Mouse (Mus musculus): ENCODE results near the gene Trabd2b. TPM values are rescaled to one million over a fixed set of nuclear protein-coding genes. Genes with fewer than 3 reads are reported as not detected.

The Trabd2b gene
- polyA plus RNA-seq, 1 experiment from 2014 or later, result 1.3 TPM

GRCm38 (mm10) chr4:114518061-114518460 is 111.5 kb downstream of the Trabd2b start:
- Histone ChIP-seq H3K9me3 (ENCODE audit: control insufficient read depth, low read length) (no peaks in the 10 kb centered on the region), H3K27me3 (replicated peaks; ENCODE audit: control insufficient read depth, insufficient read depth, low read length) (no peaks in the 10 kb centered on the region; the same call in 1 of the 2 replicates), H3K4me2 (no peak overlapping the region), H3K36me3 (ENCODE audit: control insufficient read depth, insufficient read depth, low read length) (no peaks in the 10 kb centered on the region), H3K4me1 (replicated peaks; ENCODE audit: control insufficient read depth, insufficient read depth, low read length) (no peaks in the 10 kb centered on the region), H3K9ac (ENCODE audit: low read depth, low read length) (no peak overlapping the region), H3K27ac (ENCODE audit: low read depth, low read length) (no peak overlapping the region), H3K4me3 (ENCODE audit: low read depth, low read length) (no peak overlapping the region)
- ATAC-seq (replicated peaks; ENCODE audit: low FRiP score), result no peak
- DNase-seq (ENCODE audit: low spot score), result no peak
- WGBS, result 68% methylated on average over 3 of the region's 3 CpGs

GRCm38 (mm10) chr4:114518571-114518970 is 112.0 kb downstream of the Trabd2b start:
- H3K36me3 ChIP-seq (ENCODE audit: control insufficient read depth, insufficient read depth, low read length), result no peaks in the 10 kb centered on the region
- WGBS, result 90% methylated on average over 1 of the region's 1 CpGs
- no peak overlapping the region for H3K4me3 ChIP-seq (ENCODE audit: low read depth, low read length)
- H3K27ac ChIP-seq (ENCODE audit: low read depth, low read length), result no peak overlapping the region
- no peaks in the 10 kb centered on the region for H3K4me1 ChIP-seq (replicated peaks; ENCODE audit: control insufficient read depth, insufficient read depth, low read length)
- ATAC-seq (replicated peaks; ENCODE audit: low FRiP score) (no peak), DNase-seq (ENCODE audit: low spot score) (no peak)
- H3K9ac ChIP-seq (ENCODE audit: low read depth, low read length), result no peak overlapping the region
- no peak overlapping the region for H3K4me2 ChIP-seq
- H3K27me3 ChIP-seq (replicated peaks; ENCODE audit: control insufficient read depth, insufficient read depth, low read length), result no peaks in the 10 kb centered on the region; the same call in 1 of the 2 replicates
- no peaks in the 10 kb centered on the region for H3K9me3 ChIP-seq (ENCODE audit: control insufficient read depth, low read length)

- Histone ChIP-seq H3K4me2 (no peak overlapping the region), H3K4me3 (ENCODE audit: low read depth, low read length) (no peak overlapping the region), H3K27me3 (replicated peaks; ENCODE audit: control insufficient read depth, insufficient read depth, low read length) (no peaks in the 10 kb centered on the region; the same call in 1 of the 2 replicates), H3K9me3 (ENCODE audit: control insufficient read depth, low read length) (no peaks in the 10 kb centered on the region), H3K4me1 (replicated peaks; ENCODE audit: control insufficient read depth, insufficient read depth, low read length) (no peaks in the 10 kb centered on the region), H3K36me3 (ENCODE audit: control insufficient read depth, insufficient read depth, low read length) (no peaks in the 10 kb centered on the region), H3K27ac (ENCODE audit: low read depth, low read length) (no peak overlapping the region), H3K9ac (ENCODE audit: low read depth, low read length) (no peak overlapping the region)
- DNase-seq (ENCODE audit: low spot score), result no peak
- WGBS, result 81% methylated on average over 4 of the region's 4 CpGs
- ATAC-seq (replicated peaks; ENCODE audit: low FRiP score), result no peak
Observed at GRCm38 (mm10) chr4:114519321-114519720, 112.8 kb downstream of the Trabd2b start.

- no peak overlapping the region for H3K9ac ChIP-seq (ENCODE audit: low read depth, low read length)
- no peaks in the 10 kb centered on the region for H3K4me1 ChIP-seq (replicated peaks; ENCODE audit: control insufficient read depth, insufficient read depth, low read length)
- WGBS, result 78% methylated on average over 3 of the region's 3 CpGs
- no peak overlapping the region for H3K4me2 ChIP-seq
- no peak overlapping the region for H3K27ac ChIP-seq (ENCODE audit: low read depth, low read length)
- H3K27me3 ChIP-seq (replicated peaks; ENCODE audit: control insufficient read depth, insufficient read depth, low read length), result no peaks in the 10 kb centered on the region; the same call in 1 of the 2 replicates
- no peaks in the 10 kb centered on the region for H3K9me3 ChIP-seq (ENCODE audit: control insufficient read depth, low read length)
- ATAC-seq (replicated peaks; ENCODE audit: low FRiP score) (no peak), DNase-seq (ENCODE audit: low spot score) (no peak)
- no peak overlapping the region for H3K4me3 ChIP-seq (ENCODE audit: low read depth, low read length)
- no peaks in the 10 kb centered on the region for H3K36me3 ChIP-seq (ENCODE audit: control insufficient read depth, insufficient read depth, low read length)
Observed at GRCm38 (mm10) chr4:114519966-114520365, 113.4 kb downstream of the Trabd2b start.

- Histone ChIP-seq H3K4me2 (no peak overlapping the region), H3K4me1 (replicated peaks; ENCODE audit: control insufficient read depth, insufficient read depth, low read length) (no peaks in the 10 kb centered on the region), H3K9ac (ENCODE audit: low read depth, low read length) (no peak overlapping the region), H3K27ac (ENCODE audit: low read depth, low read length) (no peak overlapping the region), H3K36me3 (ENCODE audit: control insufficient read depth, insufficient read depth, low read length) (no peaks in the 10 kb centered on the region), H3K9me3 (ENCODE audit: control insufficient read depth, low read length) (no peaks in the 10 kb centered on the region), H3K27me3 (replicated peaks; ENCODE audit: control insufficient read depth, insufficient read depth, low read length) (no peaks in the 10 kb centered on the region; the same call in 1 of the 2 replicates), H3K4me3 (ENCODE audit: low read depth, low read length) (no peak overlapping the region)
- 55% methylated on average over 5 of the region's 5 CpGs for WGBS
- no peak for ATAC-seq (replicated peaks; ENCODE audit: low FRiP score)
- no peak for DNase-seq (ENCODE audit: low spot score)
Observed at GRCm38 (mm10) chr4:114523335-114524188, 117.0 kb downstream of the Trabd2b start.

- no peak overlapping the region for H3K27ac ChIP-seq (ENCODE audit: low read depth, low read length)
- H3K36me3 ChIP-seq (ENCODE audit: control insufficient read depth, insufficient read depth, low read length), result no peaks in the 10 kb centered on the region
- H3K4me1 ChIP-seq (replicated peaks; ENCODE audit: control insufficient read depth, insufficient read depth, low read length), result no peaks in the 10 kb centered on the region
- H3K4me3 ChIP-seq (ENCODE audit: low read depth, low read length), result no peak overlapping the region
- H3K9ac ChIP-seq (ENCODE audit: low read depth, low read length), result no peak overlapping the region
- 82% methylated on average over 6 of the region's 6 CpGs for WGBS
- no peaks in the 10 kb centered on the region for H3K27me3 ChIP-seq (replicated peaks; ENCODE audit: control insufficient read depth, insufficient read depth, low read length)
- ATAC-seq (replicated peaks; ENCODE audit: low FRiP score) (no peak), DNase-seq (ENCODE audit: low spot score) (no peak)
- H3K9me3 ChIP-seq (ENCODE audit: control insufficient read depth, low read length), result no peaks in the 10 kb centered on the region
- H3K4me2 ChIP-seq, result no peak overlapping the region
Observed at GRCm38 (mm10) chr4:114531591-114531990, 125.1 kb downstream of the Trabd2b start.

- 69% methylated on average over 4 of the region's 4 CpGs for WGBS
- Histone ChIP-seq H3K27me3 (replicated peaks; ENCODE audit: control insufficient read depth, insufficient read depth, low read length) (no peaks in the 10 kb centered on the region), H3K4me1 (replicated peaks; ENCODE audit: control insufficient read depth, insufficient read depth, low read length) (no peaks in the 10 kb centered on the region), H3K27ac (ENCODE audit: low read depth, low read length) (no peak overlapping the region), H3K4me3 (ENCODE audit: low read depth, low read length) (no peak overlapping the region), H3K4me2 (no peak overlapping the region), H3K9me3 (ENCODE audit: control insufficient read depth, low read length) (no peaks in the 10 kb centered on the region), H3K9ac (ENCODE audit: low read depth, low read length) (no peak overlapping the region), H3K36me3 (ENCODE audit: control insufficient read depth, insufficient read depth, low read length) (no peaks in the 10 kb centered on the region)
- DNase-seq (ENCODE audit: low spot score), result no peak
- ATAC-seq (replicated peaks; ENCODE audit: low FRiP score), result no peak
Observed at GRCm38 (mm10) chr4:114533894-114534754, 127.6 kb downstream of the Trabd2b start.

- Histone ChIP-seq H3K4me3 (ENCODE audit: low read depth, low read length) (no peak overlapping the region), H3K36me3 (ENCODE audit: control insufficient read depth, insufficient read depth, low read length) (no peaks in the 10 kb centered on the region), H3K27me3 (replicated peaks; ENCODE audit: control insufficient read depth, insufficient read depth, low read length) (no peaks in the 10 kb centered on the region), H3K9me3 (ENCODE audit: control insufficient read depth, low read length) (no peaks in the 10 kb centered on the region), H3K27ac (ENCODE audit: low read depth, low read length) (no peak overlapping the region), H3K9ac (ENCODE audit: low read depth, low read length) (no peak overlapping the region), H3K4me1 (replicated peaks; ENCODE audit: control insufficient read depth, insufficient read depth, low read length) (no peaks in the 10 kb centered on the region), H3K4me2 (no peak overlapping the region)
- DNase-seq (ENCODE audit: low spot score) (no peak), ATAC-seq (replicated peaks; ENCODE audit: low FRiP score) (no peak)
- WGBS, result 83% methylated on average over 6 of the region's 6 CpGs
Observed at GRCm38 (mm10) chr4:114537376-114537974, 131.0 kb downstream of the Trabd2b start.
